Mouse (Mus musculus) myocyte (in vitro differentiated cells): ENCODE measurements around the gene Nrip2. TPM values are rescaled to one million over a fixed set of nuclear protein-coding genes. Genes with fewer than 3 reads are reported as not detected.

Experiments
- H3K27me3 ChIP-seq: one replicate; pipeline ENCODE4 v1.6.1; 2011; ENCODE audit not compliant: control insufficient read depth, insufficient read depth, insufficient read length
- H3K36me3 ChIP-seq: one replicate; pipeline ENCODE4 v1.6.1; 2011; ENCODE audit not compliant: control insufficient read depth, insufficient read depth
- H3K4me2 ChIP-seq: one replicate; pipeline ENCODE4 v1.6.1; 2011; ENCODE audit warnings: low read depth, control low read depth
- H3K4me3 ChIP-seq: one replicate; pipeline ENCODE4 v1.5.1; 2011; ENCODE audit warnings: mild to moderate bottlenecking, control low read depth, moderate library complexity
- H3K79me2 ChIP-seq: one replicate; pipeline ENCODE4 v1.6.1; 2011; ENCODE audit not compliant: control insufficient read depth, insufficient read depth
- H3ac ChIP-seq: one replicate; pipeline ENCODE4 v1.6.1; 2011; ENCODE audit not compliant: control insufficient read depth, insufficient read length
- CEBPB ChIP-seq: IDR thresholded peaks from 2 replicates; pipeline ENCODE4 v1.6.1; 2011; ENCODE audit warnings: mild to moderate bottlenecking, moderate library complexity; ENCODE audit not compliant: poor library complexity, insufficient read depth, severe bottlenecking
- E2F4 ChIP-seq: IDR thresholded peaks from one replicate; pipeline ENCODE4 v1.6.1; 2011; ENCODE audit warnings: mild to moderate bottlenecking, control low read depth, moderate library complexity; ENCODE audit not compliant: insufficient read depth
- MAX ChIP-seq: IDR thresholded peaks from one replicate; pipeline ENCODE4 v1.6.1; 2011; ENCODE audit warnings: low read depth, mild to moderate bottlenecking, control low read depth
- MYOD1 ChIP-seq, 3 experiments: IDR thresholded peaks; one replicate each; pipeline ENCODE4 v1.6.1; 2011; ENCODE audit warnings: control low read depth in 2 of 3, low read depth in 2 of 3, mild to moderate bottlenecking in 2 of 3, moderate library complexity in 1 of 3; ENCODE audit not compliant: insufficient read length in 2 of 3, control insufficient read depth in 1 of 3
- MYOG ChIP-seq, 3 experiments: IDR thresholded peaks; one replicate each; pipeline ENCODE4 v1.6.1; 2011; ENCODE audit warnings: control low read depth in 2 of 3, low read depth in 2 of 3, mild to moderate bottlenecking in 2 of 3; ENCODE audit not compliant: insufficient read length in 2 of 3, control insufficient read depth in 1 of 3, insufficient read depth in 1 of 3
- POLR2A ChIP-seq: IDR thresholded peaks from one replicate; pipeline ENCODE4 v1.6.1; 2011; ENCODE audit warnings: low read depth, mild to moderate bottlenecking, control low read depth, moderate library complexity; ENCODE audit not compliant: insufficient read length
- POLR2AphosphoS2 ChIP-seq: IDR thresholded peaks from one replicate; pipeline ENCODE4 v1.6.1; 2011; ENCODE audit warnings: low read depth, control low read depth; ENCODE audit not compliant: insufficient read length
- REST ChIP-seq: IDR thresholded peaks from one replicate; pipeline ENCODE4 v1.6.1; 2011; ENCODE audit warnings: mild to moderate bottlenecking, control low read depth, moderate library complexity; ENCODE audit not compliant: insufficient read depth, insufficient read length
- SRF ChIP-seq: IDR thresholded peaks from one replicate; pipeline ENCODE4 v1.6.1; 2011; ENCODE audit warnings: low read depth; ENCODE audit not compliant: control insufficient read depth, insufficient read length
- TCF12 ChIP-seq: IDR thresholded peaks from one replicate; pipeline ENCODE4 v1.6.1; 2011; ENCODE audit warnings: mild to moderate bottlenecking, control low read depth; ENCODE audit not compliant: poor library complexity, insufficient read depth, severe bottlenecking
- TCF3 ChIP-seq: IDR thresholded peaks from one replicate; pipeline ENCODE4 v1.6.1; 2011; ENCODE audit warnings: low read depth, control low read depth; ENCODE audit not compliant: insufficient read length
- USF1 ChIP-seq: IDR thresholded peaks from one replicate; pipeline ENCODE4 v1.6.1; 2011; ENCODE audit warnings: low read depth, mild to moderate bottlenecking, control low read depth, moderate library complexity
- polyA plus RNA-seq: library from polyadenylated mRNA; unstranded; fragments of >200 nt; fragmentation: generic; extraction: Trizol; gene quantifications from one replicate; pipeline ENCODE4 v1.2.1, GENCODE M21; 2012; ENCODE audit warnings: missing spikeins

Nrip2 gene
- polyA plus RNA-seq, 1 experiment = 1.1 TPM

DNA sequence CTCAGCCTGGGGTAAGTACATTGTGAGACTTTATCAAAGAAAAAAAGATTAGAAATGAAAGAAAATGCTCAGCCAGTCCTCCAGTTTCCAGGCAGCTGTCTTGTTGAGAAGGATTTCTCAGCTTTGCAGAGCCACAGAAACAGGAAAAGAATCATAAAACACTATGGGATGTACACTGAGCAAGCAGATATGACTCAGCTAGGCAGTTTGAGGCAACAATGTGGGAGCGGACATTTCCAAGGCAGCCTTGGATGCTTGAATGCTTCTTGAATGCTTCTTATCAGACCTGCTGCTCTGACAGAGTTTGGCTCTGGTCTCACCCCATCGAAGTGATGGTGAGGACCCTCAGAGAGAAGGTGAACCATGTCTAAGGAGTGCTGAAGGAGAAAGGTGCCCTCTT is 21.9 kb downstream of the Nrip2 start:
- Histone ChIP-seq H3K36me3 (no peaks in the 10 kb centered on the region), H3K4me3 (no peak overlapping the region), H3K27me3 (no peaks in the 10 kb centered on the region), H3K4me2 (peak overlapping the region; percentile 73), H3K79me2 (peaks cover 54% of the 10 kb centered on the region), H3ac (no peak overlapping the region)
- TF ChIP-seq POLR2A (peak; percentile 22), TCF12 (no peak)

GRCm38 (mm10) chr6:128421480-128421879 is 22.4 kb downstream of the Nrip2 start:
- no peaks in the 10 kb centered on the region for H3K27me3 ChIP-seq
- no peaks in the 10 kb centered on the region for H3K36me3 ChIP-seq
- H3K4me2 ChIP-seq = peak overlapping the region; percentile 73
- H3K79me2 ChIP-seq = peaks cover 54% of the 10 kb centered on the region
- no peak overlapping the region for H3K4me3 ChIP-seq
- no peak overlapping the region for H3ac ChIP-seq
- TF ChIP-seq USF1 = no peak
- no peak for TF ChIP-seq MAX
- TF ChIP-seq TCF12 = no peak
- no peak for TF ChIP-seq POLR2AphosphoS2
- no peak for TF ChIP-seq CEBPB
- TF ChIP-seq POLR2A = no peak
- no peak for TF ChIP-seq SRF
- no peak for TF ChIP-seq MYOG (IDR thresholded peaks at IDR 0.05; ENCODE audit: control insufficient read depth in 1 of 3, insufficient read depth in 1 of 3, insufficient read length in 2 of 3, low read depth in 2 of 3)
- no peak for TF ChIP-seq REST
- TF ChIP-seq TCF3 = no peak
- no peak for TF ChIP-seq E2F4

GRCm38 (mm10) chr6:128423496-128424268 is 24.6 kb downstream of the Nrip2 start:
- no peaks in the 10 kb centered on the region for H3K27me3 ChIP-seq
- H3K79me2 ChIP-seq = peaks cover 40% of the 10 kb centered on the region
- peak overlapping the region; percentile 48 for H3ac ChIP-seq
- no peaks in the 10 kb centered on the region for H3K36me3 ChIP-seq
- H3K4me3 ChIP-seq = peak overlapping the region; percentile 63
- peak overlapping the region; percentile 90 for H3K4me2 ChIP-seq
- TF ChIP-seq MYOG (IDR thresholded peaks at IDR 0.05; ENCODE audit: control insufficient read depth in 1 of 3, insufficient read depth in 1 of 3, insufficient read length in 2 of 3, low read depth in 2 of 3) (no peak), POLR2AphosphoS2 (no peak)

DNA sequence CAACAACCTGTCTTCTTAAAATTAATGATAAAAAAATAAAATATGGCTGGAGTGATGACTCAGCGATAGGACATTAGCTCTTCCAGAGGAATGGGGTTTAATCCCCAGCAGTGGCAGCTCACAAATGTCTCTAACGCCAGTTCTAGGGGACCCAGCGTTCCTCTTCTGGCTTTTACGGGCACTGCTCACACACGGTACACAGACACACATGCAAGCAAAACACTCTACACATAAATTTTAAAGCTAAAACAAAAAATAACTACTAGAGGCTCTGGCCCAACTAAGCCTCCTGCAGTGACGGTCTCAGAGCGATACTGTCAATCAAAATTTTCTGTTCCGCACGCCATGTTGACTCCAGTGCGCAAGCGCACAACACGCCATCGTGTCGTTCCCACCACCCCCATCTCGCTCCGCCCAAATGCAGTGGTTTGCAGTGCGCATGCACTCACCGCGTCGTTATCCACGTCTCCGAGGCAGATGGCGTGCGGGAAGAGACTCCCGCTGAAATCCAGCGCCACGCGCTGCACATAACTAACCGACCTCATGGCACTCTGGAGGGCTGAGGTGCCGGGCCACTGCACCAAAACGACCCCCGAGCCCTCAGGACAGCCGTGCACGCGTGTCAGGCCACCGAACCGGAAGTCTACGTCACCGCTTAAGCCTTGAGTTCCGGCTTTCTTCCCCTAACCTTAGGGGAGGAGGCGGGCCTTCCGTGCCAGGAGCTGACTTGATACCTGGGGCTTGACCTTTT is 25.3 kb downstream of the Nrip2 start, which contains the start of gene Itfg2:
Gene Itfg2, minus strand, starts transcription at position 663 of the 751 bp plus-strand sequence.
- Histone ChIP-seq H3ac (peak within 1 kb of the TSS; percentile 48), H3K36me3 (no peaks in the 10 kb centered on the region), H3K27me3 (no peaks in the 10 kb centered on the region), H3K4me2 (peak within 1 kb of the TSS; percentile 90), H3K4me3 (peak within 1 kb of the TSS; percentile 63), H3K79me2 (peaks cover 37% of the 10 kb centered on the region)
- TF ChIP-seq REST (no peak), SRF (no peak), USF1 (no peak), MYOD1 (IDR thresholded peaks at IDR 0.05; ENCODE audit: control insufficient read depth in 1 of 3, insufficient read length in 2 of 3, low read depth in 2 of 3) (peak in 1 of 3 experiments; percentile 36), MAX (no peak), MYOG (IDR thresholded peaks at IDR 0.05; ENCODE audit: control insufficient read depth in 1 of 3, insufficient read depth in 1 of 3, insufficient read length in 2 of 3, low read depth in 2 of 3) (peak in 1 of 3 experiments; percentile 34), E2F4 (no peak), TCF12 (no peak), CEBPB (no peak), POLR2A (peak; percentile 94), TCF3 (no peak), POLR2AphosphoS2 (peak; percentile 95)

DNA sequence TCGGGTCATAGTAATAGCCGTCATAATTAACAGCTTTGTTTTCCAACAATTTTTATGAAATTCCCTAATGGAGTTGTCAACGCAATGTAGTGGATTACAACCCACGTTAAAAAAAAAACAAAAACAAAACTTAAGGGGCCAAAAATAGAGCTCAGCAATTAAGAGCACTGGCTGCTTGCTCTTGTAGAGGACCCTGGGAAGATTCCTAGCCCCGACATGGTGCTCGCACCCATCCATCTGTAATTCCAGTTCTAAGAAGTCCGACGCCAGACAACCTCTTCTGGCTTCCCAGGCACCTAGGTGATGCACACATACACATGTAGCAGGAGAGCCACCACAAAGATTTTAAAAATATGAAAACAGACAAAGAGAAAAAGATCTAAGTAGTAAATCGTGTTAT is 25.9 kb downstream of the Nrip2 start:
- H3K79me2 ChIP-seq = peaks cover 31% of the 10 kb centered on the region
- H3K4me2 ChIP-seq = peak overlapping the region; percentile 88
- peaks cover 2% of the 10 kb centered on the region for H3K36me3 ChIP-seq
- H3K4me3 ChIP-seq = peak overlapping the region; percentile 63
- TF ChIP-seq TCF3 (no peak), POLR2AphosphoS2 (no peak), TCF12 (no peak), USF1 (no peak), MYOD1 (IDR thresholded peaks at IDR 0.05; ENCODE audit: control insufficient read depth in 1 of 3, insufficient read length in 2 of 3, low read depth in 2 of 3) (no peak), REST (no peak), CEBPB (no peak), POLR2A (no peak), MAX (no peak), E2F4 (no peak), SRF (no peak)
- peak overlapping the region; percentile 48 for H3ac ChIP-seq
- H3K27me3 ChIP-seq = no peaks in the 10 kb centered on the region
